Mouse (Mus musculus): Measurements from ENCODE around the gene Zfp526.

Zfp526 gene

GRCm38 (mm10) chr7:25210482-25210881 lies 10.7 kb upstream of the Zfp526 start:
- DNase-seq = no peak

GRCm38 (mm10) chr7:25213099-25213498 lies 8.1 kb upstream of the Zfp526 start:
- no peak for DNase-seq

- DNase-seq = no peak
Measured at GRCm38 (mm10) chr7:25214172-25214571, 7.1 kb upstream of the Zfp526 start.

GRCm38 (mm10) chr7:25217653-25218395 lies 3.4 kb upstream of the Zfp526 start:
- no peak for DNase-seq

GRCm38 (mm10) chr7:25218705-25219415 lies 2.4 kb upstream of the Zfp526 start:
- DNase-seq = peak; percentile 49

GRCm38 (mm10) chr7:25219416-25219750 lies 1.8 kb upstream of the Zfp526 start:
- DNase-seq = no peak

- DNase-seq = peak; percentile 89
Measured at GRCm38 (mm10) chr7:25219756-25220456, 1.3 kb upstream of the Zfp526 start.

- no peak for DNase-seq
Measured at GRCm38 (mm10) chr7:25220457-25221101, 646 bp upstream of the Zfp526 start, which contains the start of gene Dedd2. Gene Dedd2 (minus strand): TSS chr7:25220615.

GRCm38 (mm10) chr7:25222275-25222967 lies 1.2 kb downstream of the Zfp526 start:
- no peak for DNase-seq

GRCm38 (mm10) chr7:25227523-25228300 lies 6.5 kb downstream of the Zfp526 start:
- no peak for DNase-seq

- no peak for DNase-seq
Measured at GRCm38 (mm10) chr7:25230690-25231285, 9.6 kb downstream of the Zfp526 start.

- no peak for DNase-seq
Measured at GRCm38 (mm10) chr7:25232101-25232648, 10.9 kb downstream of the Zfp526 start.

GRCm38 (mm10) chr7:25233061-25233460 lies 11.8 kb downstream of the Zfp526 start:
- DNase-seq = no peak

GRCm38 (mm10) chr7:25235526-25235925 lies 14.3 kb downstream of the Zfp526 start:
- DNase-seq = no peak

- DNase-seq = peak; percentile 95
Measured at GRCm38 (mm10) chr7:25237249-25238014, 16.2 kb downstream of the Zfp526 start, which contains the start of gene Gsk3a. Gene Gsk3a (minus strand): TSS chr7:25237851.

- DNase-seq = peak; percentile 84
Measured at GRCm38 (mm10) chr7:25238015-25238706, 16.9 kb downstream of the Zfp526 start.

GRCm38 (mm10) chr7:25238829-25239623 lies 17.8 kb downstream of the Zfp526 start:
- peak; percentile 77 for DNase-seq

- no peak for DNase-seq
Measured at GRCm38 (mm10) chr7:25240631-25241030, 19.4 kb downstream of the Zfp526 start.

GRCm38 (mm10) chr7:25241062-25241461 lies 19.8 kb downstream of the Zfp526 start:
- DNase-seq = peak; percentile 70
